Mouse (Mus musculus): ENCODE measurements around the gene Ccdc117. TPM values are rescaled to one million over a fixed set of nuclear protein-coding genes. Genes with fewer than 3 reads are reported as not detected.

The Ccdc117 gene
- polyA plus RNA-seq, 1 experiment from 2014 or later: 11.2 TPM

DNA sequence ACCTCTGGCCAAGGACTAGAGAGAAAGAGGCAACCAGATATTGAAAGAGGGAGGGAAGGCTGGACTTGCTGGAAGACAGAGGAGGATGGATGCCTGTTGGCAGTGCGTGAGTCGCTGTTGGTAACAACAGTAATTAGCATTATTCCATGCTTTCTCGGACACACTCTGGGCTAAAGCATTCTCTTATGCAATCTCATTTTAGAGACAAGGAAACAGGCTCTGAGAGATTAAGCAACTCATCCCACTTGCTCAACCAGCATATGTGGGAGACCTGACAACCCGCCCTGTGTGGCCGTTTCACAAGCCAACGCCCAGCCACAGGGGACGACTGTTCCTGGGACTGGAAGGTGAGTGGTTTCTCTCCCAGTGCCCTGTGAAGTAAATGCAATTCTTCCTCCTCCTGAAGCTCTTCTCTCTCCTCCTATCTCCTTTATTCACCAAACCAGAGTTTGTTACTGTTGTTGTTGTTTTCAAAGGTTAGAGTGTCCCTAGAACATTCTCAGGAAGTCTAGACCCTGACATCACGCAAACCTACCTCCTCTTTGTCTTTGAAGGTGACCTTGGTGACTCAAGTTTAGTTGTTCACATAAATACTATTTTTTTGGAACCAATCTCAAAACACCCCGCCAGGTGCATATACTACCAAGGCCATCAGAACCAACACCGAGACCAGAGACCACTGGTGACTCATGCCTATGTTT lies 39.5 kb downstream of the Ccdc117 start:
- no peak overlapping the region for H3K4me3 ChIP-seq (replicated peaks)
- no peak overlapping the region for H3K27ac ChIP-seq (replicated peaks)
- H3K4me1 ChIP-seq: no peaks in the 10 kb centered on the region
- no peak for ATAC-seq (ENCODE audit: low FRiP score)
- WGBS: 82% methylated on average over 10 of the region's 10 CpGs
- no peak overlapping the region for H3K9ac ChIP-seq (replicated peaks)
- H3K36me3 ChIP-seq: no peaks in the 10 kb centered on the region
- H3K4me2 ChIP-seq: no peak overlapping the region
- H3K9me3 ChIP-seq (replicated peaks): no peaks in the 10 kb centered on the region
- no peaks in the 10 kb centered on the region for H3K27me3 ChIP-seq (replicated peaks)

DNA sequence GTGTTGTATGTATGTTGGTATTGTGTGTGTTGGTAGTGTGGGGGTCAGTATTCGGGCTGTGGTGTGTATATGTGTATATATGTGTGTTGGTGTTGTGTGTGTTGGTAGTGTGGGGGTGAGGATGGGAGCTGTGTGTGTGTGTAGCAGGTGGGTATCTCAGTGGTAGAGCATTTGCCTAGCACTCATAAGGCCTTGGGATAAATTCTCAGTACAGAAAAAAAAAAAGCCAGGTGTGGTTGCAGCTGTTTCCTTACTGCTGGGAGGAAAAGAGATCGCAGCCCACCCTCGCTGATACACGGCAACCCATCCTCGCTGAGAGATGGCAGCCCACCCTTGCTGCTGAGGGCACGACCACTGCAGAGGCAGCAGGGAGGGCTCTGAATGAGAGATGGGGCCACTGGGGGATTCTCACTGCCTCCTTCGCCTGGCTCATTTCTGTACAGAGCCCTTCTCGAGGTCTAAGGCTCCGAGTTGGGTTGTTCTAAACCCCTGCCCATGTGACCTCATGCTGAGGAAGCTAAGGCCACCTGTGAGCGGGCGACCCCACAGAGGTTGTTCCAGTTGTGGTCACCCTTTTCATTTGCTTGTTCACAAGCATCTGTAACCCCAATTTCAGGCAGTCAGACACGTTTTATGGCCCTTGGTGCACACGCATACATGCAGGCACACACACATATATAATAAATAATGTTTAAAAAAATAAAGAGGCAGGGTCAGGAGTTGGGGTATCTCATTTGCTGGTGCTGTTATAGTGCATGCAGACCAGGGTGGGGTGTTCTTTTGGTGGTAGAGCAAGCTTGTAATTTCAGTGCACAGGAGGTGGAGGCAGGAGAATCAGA lies 40.9 kb downstream of the Ccdc117 start:
- ATAC-seq (ENCODE audit: low FRiP score): no peak
- Histone ChIP-seq H3K9me3 (replicated peaks) (no peaks in the 10 kb centered on the region), H3K36me3 (no peaks in the 10 kb centered on the region), H3K4me2 (no peak overlapping the region), H3K9ac (replicated peaks) (no peak overlapping the region), H3K4me1 (no peaks in the 10 kb centered on the region), H3K27ac (replicated peaks) (no peak overlapping the region), H3K4me3 (replicated peaks) (no peak overlapping the region), H3K27me3 (replicated peaks) (no peaks in the 10 kb centered on the region)
- 87% methylated on average over 13 of the region's 13 CpGs for WGBS

DNA sequence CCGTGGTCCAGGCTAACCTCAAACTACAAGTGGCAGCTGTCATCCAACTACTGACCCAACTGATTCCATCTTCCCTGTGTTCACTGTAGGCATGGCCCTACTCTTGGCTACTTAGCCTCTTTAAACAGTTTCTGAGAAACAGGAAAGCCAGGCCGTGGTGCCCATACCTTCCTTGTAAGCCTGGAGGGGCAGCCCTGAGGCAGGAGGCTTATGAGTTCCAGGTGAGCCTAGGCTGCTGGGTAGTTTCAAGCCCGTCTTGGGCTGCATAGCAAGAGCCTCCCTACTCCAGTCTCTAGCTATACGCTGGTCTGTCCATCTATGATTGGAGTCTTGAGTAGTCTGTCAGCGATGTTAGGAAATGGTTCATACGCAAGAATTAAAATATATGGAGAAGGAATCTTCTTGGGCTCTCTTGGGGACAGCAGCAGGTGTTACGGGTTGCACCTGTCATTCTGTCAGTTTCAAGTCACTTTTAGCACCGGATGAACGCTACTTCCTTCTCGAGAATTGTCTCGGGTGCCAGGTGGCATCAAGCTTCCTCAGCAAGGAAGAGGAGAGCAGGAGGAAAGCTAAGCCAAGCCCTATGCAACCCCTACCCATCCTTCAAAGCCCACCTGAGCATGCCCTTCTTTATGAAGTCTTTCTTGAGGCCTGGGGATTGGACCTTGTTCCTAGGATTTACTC lies 41.9 kb downstream of the Ccdc117 start:
- Histone ChIP-seq H3K27me3 (replicated peaks) (no peaks in the 10 kb centered on the region), H3K9ac (replicated peaks) (no peak overlapping the region), H3K9me3 (replicated peaks) (no peaks in the 10 kb centered on the region), H3K4me2 (no peak overlapping the region), H3K4me3 (replicated peaks) (no peak overlapping the region), H3K27ac (replicated peaks) (no peak overlapping the region), H3K36me3 (no peaks in the 10 kb centered on the region), H3K4me1 (no peaks in the 10 kb centered on the region)
- WGBS: 94% methylated on average over 11 of the region's 11 CpGs
- no peak for ATAC-seq (ENCODE audit: low FRiP score)

GRCm38 (mm10) chr11:5498931-5499661 lies 42.9 kb downstream of the Ccdc117 start:
- Histone ChIP-seq H3K9ac (replicated peaks) (no peak overlapping the region), H3K4me1 (no peaks in the 10 kb centered on the region), H3K27me3 (replicated peaks) (no peaks in the 10 kb centered on the region), H3K27ac (replicated peaks) (no peak overlapping the region), H3K4me3 (replicated peaks) (no peak overlapping the region), H3K36me3 (no peaks in the 10 kb centered on the region), H3K4me2 (no peak overlapping the region), H3K9me3 (replicated peaks) (no peaks in the 10 kb centered on the region)
- 79% methylated on average over 13 of the region's 13 CpGs for WGBS
- no peak for ATAC-seq (ENCODE audit: low FRiP score)

DNA sequence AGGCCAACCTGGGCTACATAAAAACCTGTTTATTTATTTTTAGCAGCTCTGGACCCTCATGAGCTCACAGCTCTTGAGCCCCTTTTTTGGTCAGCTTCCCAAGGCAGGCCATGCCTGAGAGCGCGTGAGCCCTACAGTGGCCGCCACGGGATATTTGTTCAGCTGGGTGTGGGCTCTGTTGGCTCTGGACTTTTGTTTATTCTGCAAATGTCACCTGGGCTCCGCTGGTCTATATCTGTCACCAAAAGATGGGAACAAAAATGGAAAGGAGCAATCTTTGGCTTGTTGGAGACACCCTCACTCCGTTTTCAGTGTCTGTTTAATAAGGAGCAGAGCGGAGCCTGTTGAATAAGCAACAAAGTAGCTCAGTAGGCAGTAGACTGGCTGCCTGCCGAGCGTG lies 43.6 kb downstream of the Ccdc117 start:
- no peak overlapping the region for H3K27ac ChIP-seq (replicated peaks)
- H3K36me3 ChIP-seq: no peaks in the 10 kb centered on the region
- no peak for ATAC-seq (ENCODE audit: low FRiP score)
- WGBS: 87% methylated on average over 9 of the region's 9 CpGs
- H3K4me1 ChIP-seq: no peaks in the 10 kb centered on the region
- no peaks in the 10 kb centered on the region for H3K9me3 ChIP-seq (replicated peaks)
- no peak overlapping the region for H3K4me3 ChIP-seq (replicated peaks)
- no peak overlapping the region for H3K4me2 ChIP-seq
- no peaks in the 10 kb centered on the region for H3K27me3 ChIP-seq (replicated peaks)
- no peak overlapping the region for H3K9ac ChIP-seq (replicated peaks)

DNA sequence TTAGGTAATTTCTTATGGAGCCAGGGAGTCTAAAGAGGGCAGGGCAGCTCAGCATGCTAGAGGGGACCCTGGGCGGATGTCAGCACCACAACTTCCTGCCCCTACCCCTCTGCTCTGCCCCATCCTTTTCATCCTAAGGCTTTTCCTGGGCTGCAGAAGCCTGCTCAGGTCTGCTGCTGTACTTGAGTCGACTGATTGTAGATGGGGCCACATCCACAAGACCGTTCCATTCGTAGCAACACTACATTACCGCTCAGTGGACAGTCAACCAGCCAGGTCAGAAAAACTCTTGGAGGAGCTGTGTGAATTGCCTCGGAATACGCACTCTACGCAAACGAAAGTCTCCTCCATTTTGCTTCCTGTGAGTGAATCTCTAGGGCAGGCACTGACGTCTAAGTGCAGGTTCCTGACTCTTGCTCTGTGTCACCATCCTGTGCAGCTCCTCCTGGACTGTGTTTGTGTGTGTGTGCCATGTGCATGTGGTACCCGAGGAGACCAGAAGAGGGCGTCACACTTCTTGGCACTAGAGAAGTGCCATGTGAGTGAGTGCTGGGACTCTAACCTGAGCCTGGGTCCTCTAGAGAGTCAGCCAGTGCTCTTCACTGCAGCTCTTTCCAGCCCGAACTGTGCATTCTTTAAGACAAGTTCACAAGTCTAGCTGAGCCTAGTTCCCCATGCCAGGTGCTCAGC lies 45.3 kb downstream of the Ccdc117 start:
- H3K27me3 ChIP-seq (replicated peaks): no peaks in the 10 kb centered on the region
- no peak overlapping the region for H3K9ac ChIP-seq (replicated peaks)
- H3K27ac ChIP-seq (replicated peaks): no peak overlapping the region
- no peak for ATAC-seq (ENCODE audit: low FRiP score)
- 96% methylated on average over 13 of the region's 13 CpGs for WGBS
- H3K36me3 ChIP-seq: no peaks in the 10 kb centered on the region
- H3K4me3 ChIP-seq (replicated peaks): no peak overlapping the region
- no peaks in the 10 kb centered on the region for H3K4me1 ChIP-seq
- H3K9me3 ChIP-seq (replicated peaks): no peaks in the 10 kb centered on the region
- no peak overlapping the region for H3K4me2 ChIP-seq

DNA sequence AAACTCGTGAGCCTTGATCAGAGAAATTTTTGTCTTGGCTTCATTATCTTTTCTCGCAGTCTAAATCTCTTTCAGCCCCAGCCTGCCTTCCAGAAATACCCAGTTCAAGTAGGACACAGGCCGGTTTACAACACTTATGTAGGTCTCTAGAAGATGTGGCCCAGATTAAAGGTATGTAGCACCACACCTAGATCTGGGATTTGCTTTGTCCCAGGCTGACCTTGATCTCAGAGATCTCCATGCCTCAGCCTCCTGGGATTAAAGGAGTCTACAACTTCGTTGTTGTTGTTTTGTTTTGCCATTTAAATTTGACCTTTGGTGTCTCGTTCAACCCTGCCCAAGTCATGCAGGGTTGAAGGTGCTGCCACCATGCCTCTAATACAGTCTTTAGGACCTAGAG lies 46.1 kb downstream of the Ccdc117 start:
- Histone ChIP-seq H3K9me3 (replicated peaks) (no peaks in the 10 kb centered on the region), H3K27ac (replicated peaks) (no peak overlapping the region), H3K4me3 (replicated peaks) (no peak overlapping the region), H3K9ac (replicated peaks) (no peak overlapping the region), H3K36me3 (no peaks in the 10 kb centered on the region), H3K27me3 (replicated peaks) (no peaks in the 10 kb centered on the region), H3K4me1 (no peaks in the 10 kb centered on the region), H3K4me2 (no peak overlapping the region)
- WGBS: 84% methylated on average over 5 of the region's 5 CpGs
- no peak for ATAC-seq (ENCODE audit: low FRiP score)

GRCm38 (mm10) chr11:5495286-5495832 lies 46.6 kb downstream of the Ccdc117 start:
- H3K4me1 ChIP-seq: no peaks in the 10 kb centered on the region
- no peak overlapping the region for H3K9ac ChIP-seq (replicated peaks)
- H3K9me3 ChIP-seq (replicated peaks): no peaks in the 10 kb centered on the region
- H3K36me3 ChIP-seq: no peaks in the 10 kb centered on the region
- H3K27me3 ChIP-seq (replicated peaks): no peaks in the 10 kb centered on the region
- H3K4me2 ChIP-seq: no peak overlapping the region
- H3K27ac ChIP-seq (replicated peaks): no peak overlapping the region
- 67% methylated on average over 12 of the region's 12 CpGs for WGBS
- ATAC-seq (ENCODE audit: low FRiP score): no peak
- H3K4me3 ChIP-seq (replicated peaks): no peak overlapping the region

DNA sequence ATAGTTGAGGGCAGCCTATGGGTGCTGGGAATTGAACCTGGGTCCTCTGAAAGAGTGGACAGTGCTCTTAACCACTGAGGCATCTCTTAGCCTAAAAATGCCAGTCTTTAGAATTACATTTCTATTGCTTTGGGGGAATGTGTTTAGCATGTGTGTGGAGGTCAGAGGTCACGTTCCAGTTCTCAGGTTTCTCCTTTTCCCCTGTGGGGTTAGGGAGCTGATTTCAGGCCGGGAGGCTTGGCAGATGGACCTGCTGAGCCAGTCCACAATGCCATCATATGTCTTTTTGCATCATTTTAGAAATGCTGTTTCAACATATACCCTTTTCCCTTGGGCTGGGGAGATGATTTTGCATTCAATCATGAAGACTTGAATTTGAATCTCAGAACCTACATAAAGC lies 48.1 kb downstream of the Ccdc117 start:
- H3K27me3 ChIP-seq (replicated peaks): no peaks in the 10 kb centered on the region
- no peak overlapping the region for H3K4me2 ChIP-seq
- H3K27ac ChIP-seq (replicated peaks): no peak overlapping the region
- H3K4me3 ChIP-seq (replicated peaks): no peak overlapping the region
- no peaks in the 10 kb centered on the region for H3K36me3 ChIP-seq
- no peaks in the 10 kb centered on the region for H3K4me1 ChIP-seq
- 67% methylated on average over 2 of the region's 2 CpGs for WGBS
- no peak overlapping the region for H3K9ac ChIP-seq (replicated peaks)
- H3K9me3 ChIP-seq (replicated peaks): no peaks in the 10 kb centered on the region
- ATAC-seq (ENCODE audit: low FRiP score): no peak

GRCm38 (mm10) chr11:5491912-5492311 lies 50.1 kb downstream of the Ccdc117 start:
- no peak for ATAC-seq (ENCODE audit: low FRiP score)
- H3K36me3 ChIP-seq: no peaks in the 10 kb centered on the region
- no peak overlapping the region for H3K9ac ChIP-seq (replicated peaks)
- no peak overlapping the region for H3K27ac ChIP-seq (replicated peaks)
- no peak overlapping the region for H3K4me2 ChIP-seq
- no peaks in the 10 kb centered on the region for H3K9me3 ChIP-seq (replicated peaks)
- H3K4me1 ChIP-seq: no peaks in the 10 kb centered on the region
- no peaks in the 10 kb centered on the region for H3K27me3 ChIP-seq (replicated peaks)
- 76% methylated on average over 7 of the region's 7 CpGs for WGBS
- no peak overlapping the region for H3K4me3 ChIP-seq (replicated peaks)
